Mouse (Mus musculus) mouse trophoblast stem cell (cell line): Measurements from ENCODE around the gene Olfr702.

Source experiments
- in situ Hi-C, 2 experiments: fragments of 300-500 bp; cut with MseI, MboI; formaldehyde crosslinking; loops; 2 replicates in 1 of 2; 3 replicates in 1 of 2; pipeline ENCODE4 v1.15.1; 2025

Gene Olfr702

GRCm38 (mm10) chr7:106833793-106834192 is at the start of gene Olfr702:
TSS of gene Olfr702 (minus strand) at chr7:106833893.
- in situ Hi-C loops: no loop called here

GRCm38 (mm10) chr7:106876791-106877190 is 43.1 kb upstream of the Olfr702 start, which contains the start of gene Olfr705:
TSS of gene Olfr705 (minus strand) at chr7:106876891.
- in situ Hi-C loops: no loop called here

DNA sequence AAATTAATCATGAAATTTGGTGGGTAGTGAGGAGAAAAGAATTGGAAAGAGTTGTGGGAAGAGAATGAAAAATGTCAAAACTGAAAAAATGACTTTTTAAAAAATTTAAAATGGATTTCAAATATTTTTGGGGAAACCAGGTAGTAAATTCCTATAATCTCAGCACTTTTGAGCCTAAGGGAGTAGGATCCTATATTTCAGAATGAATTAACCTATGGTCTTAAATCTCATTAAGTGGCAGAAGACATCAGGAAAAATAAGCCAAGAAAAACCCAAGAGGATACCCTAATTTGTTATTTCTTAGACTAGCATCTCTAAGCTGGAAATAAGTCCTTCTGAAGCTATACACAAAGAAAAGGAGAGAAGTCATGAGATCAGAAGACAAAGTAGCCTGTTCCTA is 29.2 kb upstream of the Olfr702 start, which contains the start of gene Olfr704:
Gene Olfr704 (plus strand): TSS at position 301 of the 400 bp plus-strand sequence.
- in situ Hi-C loops: no loop called here

- in situ Hi-C loops: no loop called here
These were observed 9.4 kb upstream of the Olfr702 start, which contains the start of gene Olfr703 for GRCm38 (mm10) chr7:106843060-106843459. TSS of gene Olfr703 (plus strand) at chr7:106843360.

DNA sequence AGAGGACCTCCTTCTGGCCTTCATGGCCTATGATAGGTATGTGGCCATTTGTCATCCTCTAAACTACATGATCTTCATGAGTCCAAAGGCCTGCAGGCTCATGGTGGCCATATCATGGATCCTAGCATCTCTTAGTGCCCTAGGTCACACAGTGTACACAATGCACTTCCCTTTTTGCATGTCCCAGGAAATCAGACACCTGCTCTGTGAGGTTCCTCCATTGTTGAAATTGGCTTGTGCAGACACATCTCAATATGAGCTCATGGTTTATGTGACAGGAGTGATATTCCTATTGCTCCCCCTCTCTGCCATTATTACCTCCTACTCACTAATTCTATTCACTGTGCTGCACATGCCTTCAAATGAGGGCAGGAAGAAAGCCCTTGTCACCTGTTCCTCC is 15.3 kb downstream of the Olfr702 start:
- in situ Hi-C loops: no loop called here

DNA sequence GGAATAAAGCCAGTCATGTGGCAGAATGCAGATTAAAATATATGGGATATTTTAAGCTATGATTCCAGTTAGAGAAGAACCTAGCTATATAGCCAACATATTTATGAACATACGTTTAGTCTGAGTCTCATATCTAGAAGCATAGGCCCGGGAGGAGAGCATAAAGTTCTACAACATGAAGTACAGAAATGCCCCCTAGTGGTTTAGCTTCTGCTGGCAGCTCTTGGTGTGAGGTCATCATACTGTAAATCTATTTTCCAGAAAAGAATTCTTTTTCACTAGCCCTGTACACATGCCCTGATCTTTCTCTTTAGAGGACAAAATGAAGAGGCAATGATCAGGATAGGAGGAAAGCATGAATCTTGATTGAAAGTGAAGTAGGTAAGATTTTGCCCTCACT is 17.9 kb downstream of the Olfr702 start:
- in situ Hi-C loops: no loop called here

GRCm38 (mm10) chr7:106813829-106814228 is 19.9 kb downstream of the Olfr702 start, which contains the start of gene Olfr701:
TSS of gene Olfr701 (plus strand) at chr7:106814129.
- in situ Hi-C loops: no loop called here

GRCm38 (mm10) chr7:106808734-106809133 is 25.0 kb downstream of the Olfr702 start, which contains the start of gene Olfr700:
TSS of gene Olfr700 (minus strand) at chr7:106808834.
- in situ Hi-C loops: no loop called here

- in situ Hi-C loops: loop anchor here in 1 of 2 experiments (25.0 kb wide), 1 partner anchor 556 kb away; no protein-coding TSS in a partner anchor
These were observed 40.6 kb downstream of the Olfr702 start, which contains the start of gene Olfr699 for GRCm38 (mm10) chr7:106793098-106793497. TSS of gene Olfr699 (minus strand) at chr7:106793198.

DNA sequence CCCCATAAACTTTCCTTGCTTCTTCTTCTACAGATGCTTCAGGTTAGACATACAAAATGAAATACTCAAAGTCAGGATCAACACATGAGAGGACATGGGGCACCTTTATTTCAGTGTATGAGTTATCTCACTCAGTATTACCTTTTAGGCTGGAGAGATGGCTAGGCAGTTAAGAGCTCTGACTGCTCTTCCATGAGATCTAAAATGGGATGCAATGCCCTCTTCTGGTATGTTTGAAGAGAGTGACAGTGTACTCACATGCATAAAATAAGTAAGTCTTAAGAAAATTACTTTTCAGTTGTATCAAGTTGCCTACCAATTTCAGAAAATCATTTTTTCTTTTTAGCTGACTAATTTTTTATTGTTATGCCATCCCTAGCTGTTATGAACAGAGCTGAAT is 45.4 kb downstream of the Olfr702 start:
- in situ Hi-C loops: loop anchor here in 1 of 2 experiments (25.0 kb wide), 1 partner anchor 551 kb away; no protein-coding TSS in a partner anchor
